Mouse (Mus musculus) midbrain, embryonic 14.5 days (tissue): ENCODE results near the gene Apmap. TPM values are rescaled to one million over a fixed set of nuclear protein-coding genes. Genes with fewer than 3 reads are reported as not detected.
"Not testable (repeated sequence)": the region's sequence is repeated elsewhere in the genome, so short reads cannot be mapped to it uniquely, and the experiment has no call there.

ENCODE experiments used
- ATAC-seq: fragments of 200-750 bp; cut with Nextera tagmentation; 2 replicates; pipeline ENCODE4 v1.8.0; 2017; ENCODE audit warnings: moderate number of reproducible peaks, moderate library complexity; ENCODE audit not compliant: low FRiP score, low TSS enrichment
- DNase-seq: peaks from one replicate; pipeline ENCODE4 v3.0.0-alpha.2; 2015
- H3K27ac ChIP-seq: fragments of 300-500 bp; sonication (generic); replicated peaks from 2 replicates; pipeline ENCODE4 v1.5.1; 2014; ENCODE audit warnings: mild to moderate bottlenecking, low read depth, low read length, moderate library complexity
- H3K27me3 ChIP-seq: fragments of 300-500 bp; sonication (generic); 2 replicates; pipeline ENCODE4 v1.6.1; 2014; ENCODE audit warnings: low read length, control low read depth, mixed read lengths; ENCODE audit not compliant: control insufficient read depth, insufficient read depth
- H3K36me3 ChIP-seq: fragments of 300-500 bp; sonication (generic); 2 replicates; pipeline ENCODE4 v1.6.1; 2014; ENCODE audit warnings: low read length, control low read depth; ENCODE audit not compliant: control insufficient read depth, insufficient read depth
- H3K4me1 ChIP-seq: fragments of 300-500 bp; sonication (generic); 2 replicates; pipeline ENCODE4 v1.6.1; 2014; ENCODE audit warnings: mild to moderate bottlenecking, antibody characterized with exemption, low read length, control low read depth; ENCODE audit not compliant: control insufficient read depth, insufficient read depth
- H3K4me2 ChIP-seq: fragments of 300-500 bp; sonication (generic); 2 replicates; pipeline ENCODE4 v1.6.1; 2014; ENCODE audit warnings: mild to moderate bottlenecking, low read length, moderate library complexity
- H3K4me3 ChIP-seq: fragments of 300-500 bp; sonication (generic); replicated peaks from 2 replicates; pipeline ENCODE4 v1.5.1; 2014; ENCODE audit warnings: low read depth, low read length
- H3K9ac ChIP-seq: fragments of 300-500 bp; sonication (generic); replicated peaks from 2 replicates; pipeline ENCODE4 v1.6.1; 2014; ENCODE audit warnings: mild to moderate bottlenecking, low read length, moderate library complexity
- H3K9me3 ChIP-seq: fragments of 300-500 bp; sonication (generic); 2 replicates; pipeline ENCODE4 v1.6.1; 2016; ENCODE audit warnings: low read length, control low read depth, mixed read lengths; ENCODE audit not compliant: control insufficient read depth
- WGBS: fragments of 180-500 bp; shearing (Covaris S2); extraction: QIAGEN DNeasy Blood & Tissue Kit; methylation state at CpG from one replicate; pipeline ENCODE4 v1.1.7; 2014; 5-methylcytosine and 5-hydroxymethylcytosine counted together
- polyA plus RNA-seq: library from polyadenylated mRNA; unstranded; fragments of >200 nt; fragmentation: Nextera tagmentation; extraction: Ambion mirVana; gene quantifications from 2 replicates; pipeline ENCODE4 v1.2.1, GENCODE M21; 2014

The Apmap gene
- polyA plus RNA-seq, 1 experiment from 2014 or later = 42.5 TPM

DNA sequence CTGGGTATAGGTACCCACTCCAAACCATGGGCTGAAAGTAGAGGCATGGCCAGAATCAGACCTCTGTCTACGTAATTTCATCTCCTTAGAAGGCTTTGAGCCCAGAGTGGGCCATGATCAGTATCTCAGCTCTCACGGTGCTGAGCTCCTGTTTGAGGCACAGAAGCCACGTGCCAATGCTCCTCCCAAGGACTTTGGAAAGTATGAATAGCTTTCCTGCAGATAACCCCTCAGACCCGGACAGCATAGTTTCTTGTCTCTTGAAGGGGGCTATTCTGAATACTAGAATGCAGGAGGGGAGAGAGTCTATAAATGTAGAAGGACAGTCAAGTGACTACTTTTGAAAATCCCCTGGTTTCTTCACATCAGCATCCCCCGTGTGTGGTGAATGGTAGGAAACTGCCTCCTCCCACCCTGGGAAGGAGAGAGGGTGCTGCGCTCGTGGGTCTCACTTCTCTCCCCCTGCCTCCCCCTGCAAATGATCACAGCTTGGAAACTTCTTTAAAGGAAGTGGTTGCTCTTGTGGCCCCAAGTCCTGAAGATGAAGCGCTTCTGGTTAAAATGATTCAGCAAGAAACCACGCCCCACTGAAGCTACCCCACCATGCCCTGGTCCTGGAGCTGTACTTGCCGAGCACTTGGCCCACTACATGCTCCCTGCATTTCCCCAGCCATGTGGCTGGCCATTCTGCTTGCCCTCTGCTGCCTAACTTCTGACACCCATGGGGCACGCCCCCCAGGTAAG is 38.3 kb downstream of the Apmap start, which contains the start of gene Cst7:
Gene Cst7 (plus strand): TSS at position 569 of the 744 bp plus-strand sequence.
- H3K36me3 ChIP-seq = no peaks in the 10 kb centered on the region
- H3K4me3 ChIP-seq = no peak within 1 kb of the TSS
- H3K9ac ChIP-seq = no peak within 1 kb of the TSS
- H3K27me3 ChIP-seq = no peaks in the 10 kb centered on the region
- ATAC-seq (no peak), DNase-seq (no peak)
- WGBS = 85% methylated on average over 11 of the region's 11 CpGs
- H3K9me3 ChIP-seq = no peaks in the 10 kb centered on the region
- H3K4me2 ChIP-seq = no peak within 1 kb of the TSS
- no peak within 1 kb of the TSS for H3K27ac ChIP-seq
- no peaks in the 10 kb centered on the region for H3K4me1 ChIP-seq

DNA sequence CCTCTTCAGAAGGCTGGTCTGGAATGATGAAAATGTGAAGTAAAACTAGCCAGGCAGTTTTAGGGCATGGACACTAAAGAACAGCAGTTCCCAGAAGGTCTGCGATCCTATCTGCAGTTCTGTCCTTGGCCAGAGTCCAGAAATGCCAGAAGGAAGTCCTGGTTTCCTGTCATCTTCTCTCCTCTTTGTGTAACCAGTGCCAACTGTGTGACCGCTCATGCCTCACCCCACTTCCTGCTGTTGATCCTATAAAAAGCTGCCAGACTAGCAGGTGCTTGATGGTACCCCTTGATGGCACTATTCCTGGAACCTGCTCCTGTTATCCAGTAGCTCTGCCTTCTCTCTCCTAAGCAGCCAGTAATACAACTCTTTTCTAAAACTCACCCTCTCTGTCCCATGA is 41.3 kb downstream of the Apmap start:
- Histone ChIP-seq H3K9me3 (no peaks in the 10 kb centered on the region), H3K4me1 (no peaks in the 10 kb centered on the region), H3K27me3 (no peaks in the 10 kb centered on the region), H3K36me3 (no peaks in the 10 kb centered on the region), H3K9ac (no peak overlapping the region), H3K27ac (no peak overlapping the region), H3K4me2 (no peak overlapping the region), H3K4me3 (no peak overlapping the region)
- WGBS = 87% methylated on average over 2 of the region's 2 CpGs
- DNase-seq = no peak
- ATAC-seq = no peak

DNA sequence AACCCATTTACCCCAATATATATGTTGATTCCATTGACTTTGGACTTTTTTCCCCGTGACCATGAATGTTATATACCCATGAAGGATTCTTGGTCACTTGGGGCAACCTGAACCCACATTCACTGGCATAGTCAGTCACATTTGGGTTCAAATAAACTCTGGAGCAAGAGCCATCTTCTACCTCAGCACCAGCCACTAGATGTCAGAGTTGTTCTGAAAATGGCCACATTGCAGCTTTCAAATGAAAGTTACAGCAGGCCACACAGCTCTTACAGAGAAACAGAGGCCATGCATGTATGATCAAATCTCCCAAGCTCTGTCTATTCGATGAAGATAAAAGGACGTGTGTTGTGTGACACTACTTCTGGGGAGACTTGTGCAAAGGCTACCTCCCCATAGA is 49.8 kb downstream of the Apmap start:
- WGBS = 50% methylated on average over 3 of the region's 3 CpGs
- no peaks in the 10 kb centered on the region for H3K27me3 ChIP-seq
- no peak overlapping the region for H3K9ac ChIP-seq
- H3K9me3 ChIP-seq = no peaks in the 10 kb centered on the region
- ATAC-seq = no peak
- no peak overlapping the region for H3K27ac ChIP-seq
- no peaks in the 10 kb centered on the region for H3K4me1 ChIP-seq
- H3K36me3 ChIP-seq = no peaks in the 10 kb centered on the region
- H3K4me3 ChIP-seq = no peak overlapping the region
- no peak overlapping the region for H3K4me2 ChIP-seq
- DNase-seq = peak; percentile 63

DNA sequence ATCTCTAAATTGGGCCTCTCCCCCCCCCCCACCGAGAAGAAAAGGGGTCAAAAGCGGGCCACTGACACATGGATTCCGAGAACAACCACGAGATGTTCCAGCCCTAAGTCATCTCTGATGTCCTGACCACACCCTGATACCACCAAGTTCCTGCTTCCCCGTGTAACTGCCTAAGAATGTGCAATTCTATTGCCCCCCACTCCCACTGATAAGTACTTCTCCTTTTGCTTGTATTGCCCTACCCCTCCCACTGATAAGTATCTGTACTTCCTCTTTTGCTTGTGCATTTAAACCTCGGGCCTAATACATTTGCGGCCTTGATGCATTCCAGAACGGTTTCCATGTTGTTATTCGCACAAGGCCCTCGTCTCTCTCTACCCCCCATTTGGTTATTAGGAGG is 58.8 kb downstream of the Apmap start:
- H3K4me1 ChIP-seq, H3K4me3 ChIP-seq, H3K27ac ChIP-seq, ATAC-seq, H3K9ac ChIP-seq, DNase-seq, H3K36me3 ChIP-seq, H3K27me3 ChIP-seq, H3K9me3 ChIP-seq, H3K4me2 ChIP-seq: not testable (repeated sequence)
- 86% methylated on average over 10 of the region's 10 CpGs for WGBS

Other genes with a start within 250 kb of the Apmap start
- gene 3300002I08Rik, start 245.8 kb downstream of the Apmap start, polyA plus RNA-seq = 14.8 and 19.7 TPM in 2 replicates
- 8.0 and 9.9 TPM in 2 replicates for gene Zfp442, start 157.1 kb downstream of the Apmap start, polyA plus RNA-seq
- gene Zfp345, start 123.5 kb downstream of the Apmap start, polyA plus RNA-seq = 0.08 TPM in 1 of 2 replicates, not detected in the other
- 0.30 and 0.58 TPM in 2 replicates for gene Cst7, start 38.2 kb downstream of the Apmap start, polyA plus RNA-seq
- 15.2 and 19.9 TPM in 2 replicates for gene Acss1, start 59.9 kb upstream of the Apmap start, polyA plus RNA-seq
- not detected in 2 replicates for gene Vsx1, start 80.8 kb upstream of the Apmap start, polyA plus RNA-seq
- gene Entpd6, start 140.5 kb upstream of the Apmap start, polyA plus RNA-seq = 46.1 and 50.8 TPM in 2 replicates
- gene Pygb, start 178.2 kb upstream of the Apmap start, polyA plus RNA-seq = 62.2 and 64.5 TPM in 2 replicates